Mouse (Mus musculus) CH12.LX (cell line): ENCODE data around the gene Nos1.

Source experiments
- BHLHE40 ChIP-seq: IDR thresholded peaks from 2 replicates; pipeline ENCODE4 v1.6.1; 2011; ENCODE audit warnings: mild to moderate bottlenecking, low read depth, low read length, improper control_type of control experiment
- CHD1 ChIP-seq: IDR thresholded peaks from 2 replicates; pipeline ENCODE4 v1.6.1; 2012; ENCODE audit warnings: low read depth, low read length, improper control_type of control experiment, inconsistent platforms
- CHD2 ChIP-seq: IDR thresholded peaks from 2 replicates; pipeline ENCODE4 v1.6.1; 2011; ENCODE audit warnings: low read length, improper control_type of control experiment
- CTCF ChIP-seq, 2 experiments: IDR thresholded peaks in 1 of 2; conservative IDR thresholded peaks in 1 of 2; 2 replicates each; pipeline ENCODE4 v1.5.1; 2011 to 2012; ENCODE audit warnings: low read depth in 2 of 2, low read length in 2 of 2, improper control_type of control experiment in 1 of 2, inconsistent platforms in 1 of 2, mild to moderate bottlenecking in 1 of 2, moderate library complexity in 1 of 2
- EP300 ChIP-seq: IDR thresholded peaks from 2 replicates; pipeline ENCODE4 v1.6.1; 2011; ENCODE audit warnings: low read length, improper control_type of control experiment
- JUND ChIP-seq: conservative IDR thresholded peaks from 2 replicates; pipeline ENCODE4 v1.6.1; 2011; ENCODE audit warnings: low read depth, low read length, improper control_type of control experiment
- MAZ ChIP-seq: IDR thresholded peaks from 2 replicates; pipeline ENCODE4 v1.6.1; 2012; ENCODE audit warnings: low read depth, mild to moderate bottlenecking, inconsistent platforms, low read length, improper control_type of control experiment, moderate library complexity
- POLR2A ChIP-seq: IDR thresholded peaks from 2 replicates; pipeline ENCODE4 v1.6.1; 2011; ENCODE audit warnings: low read depth, mild to moderate bottlenecking, improper control_type of control experiment, low read length
- POLR2AphosphoS2 ChIP-seq: IDR thresholded peaks from 2 replicates; pipeline ENCODE4 v1.6.1; 2011; ENCODE audit warnings: low read depth, low read length, improper control_type of control experiment
- SIN3A ChIP-seq: IDR thresholded peaks from 2 replicates; pipeline ENCODE4 v1.6.1; 2012; ENCODE audit warnings: low read length, improper control_type of control experiment, inconsistent platforms
- ZMIZ1 ChIP-seq: IDR thresholded peaks from 2 replicates; pipeline ENCODE4 v1.6.1; 2012; ENCODE audit warnings: low read depth, mild to moderate bottlenecking, inconsistent platforms, low read length, improper control_type of control experiment

DNA sequence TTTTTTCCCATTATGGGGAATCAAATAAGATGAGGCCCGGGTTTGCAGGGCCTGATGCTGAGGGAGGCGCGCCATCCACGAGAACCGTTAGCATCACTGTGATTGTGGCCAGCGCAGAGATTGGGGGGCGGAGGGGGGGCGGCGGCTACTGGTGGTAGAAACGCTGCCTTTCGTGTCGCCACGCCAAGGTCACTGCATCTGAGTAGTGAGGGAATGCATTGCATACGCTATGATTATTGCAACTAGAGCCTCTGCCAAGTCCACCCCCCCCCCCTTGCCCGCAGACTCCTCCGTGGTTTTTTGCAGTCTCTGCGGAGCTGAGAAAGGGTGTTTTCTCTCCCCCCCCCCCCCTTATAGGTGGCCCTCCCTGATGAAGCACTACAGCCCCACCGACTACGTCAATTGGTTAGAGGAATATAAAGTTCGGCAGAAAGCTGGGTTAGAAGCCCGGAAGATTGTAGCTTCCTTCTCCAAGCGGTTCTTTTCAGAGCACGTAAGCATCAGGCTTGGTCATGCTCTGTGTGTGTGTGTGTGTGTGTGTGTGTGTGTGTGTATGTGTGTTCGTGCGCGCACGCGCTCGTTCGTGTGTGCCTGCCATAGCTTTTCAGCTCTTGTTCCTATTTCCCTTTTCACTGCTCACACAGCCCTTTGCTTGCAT, 196.8 kb downstream of the Nos1 start:
- TF ChIP-seq SIN3A (no peak), POLR2A (no peak), CTCF (conservative IDR thresholded peaks at IDR 0.05 in 1 of 2, IDR thresholded peaks at IDR 0.05 in 1 of 2; ENCODE audit: low read depth in 2 of 2, low read length in 2 of 2) (no peak), EP300 (no peak), POLR2AphosphoS2 (no peak), BHLHE40 (no peak), CHD2 (no peak), JUND (no peak), ZMIZ1 (no peak), CHD1 (no peak), MAZ (no peak)
